Mouse (Mus musculus): ENCODE measurements at regions not wholly inside any gene's neighbourhood (a gene's known extent, or its start where the extent isn't known, plus 50 kb on each side); places are given as distances from the start of the nearest gene placed in this dataset.

- no peak for DNase-seq (ENCODE audit: low read depth, low spot score)
Measured at GRCm38 (mm10) chr17:4382716-4383115, 611.4 kb upstream of the Arid1b start.

- WGBS = 43% methylated on average over 4 of the region's 4 CpGs
- no peak for DNase-seq (ENCODE audit: low read depth, low spot score)
Measured at GRCm38 (mm10) chr17:4387616-4388015, 606.5 kb upstream of the Arid1b start.

- no peak for DNase-seq (ENCODE audit: low read depth, low spot score)
- WGBS = 82% methylated on average over 4 of the region's 4 CpGs
Measured at GRCm38 (mm10) chr17:4390012-4390411, 604.1 kb upstream of the Arid1b start.

DNA sequence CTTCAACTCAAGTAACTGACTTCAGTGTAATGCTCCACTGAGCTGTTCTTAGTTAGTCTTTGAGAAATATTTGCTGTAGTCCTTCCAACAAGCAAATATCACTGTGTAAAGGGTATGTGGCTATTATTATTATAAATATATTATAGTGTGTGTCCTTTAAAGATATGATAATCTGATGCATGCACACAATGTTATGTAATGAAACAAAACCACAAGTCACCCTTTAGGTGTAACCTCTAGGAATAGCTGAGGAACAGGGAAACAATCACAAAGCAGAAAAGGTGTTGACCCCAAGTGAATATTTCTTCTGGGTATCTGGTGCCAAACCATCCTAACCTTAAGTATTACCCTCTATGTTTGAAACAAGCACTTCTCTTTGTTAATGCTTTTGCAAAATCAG is 603.6 kb upstream of the Arid1b start:
- no peak for DNase-seq (ENCODE audit: low read depth, low spot score)

GRCm38 (mm10) chr17:4391210-4391609 is 602.9 kb upstream of the Arid1b start:
- DNase-seq (ENCODE audit: low read depth, low spot score) = no peak
- 33% methylated on average over 1 of the region's 1 CpGs for WGBS

GRCm38 (mm10) chr17:4396119-4396518 is 598.0 kb upstream of the Arid1b start:
- no peak for DNase-seq (ENCODE audit: low read depth, low spot score)
- WGBS = 83% methylated on average over 5 of the region's 5 CpGs

- DNase-seq (ENCODE audit: low read depth, low spot score) = no peak
- WGBS = 64% methylated on average over 5 of the region's 5 CpGs
Measured at GRCm38 (mm10) chr17:4417686-4418085, 576.4 kb upstream of the Arid1b start.

- WGBS = 59% methylated on average over 6 of the region's 6 CpGs
- DNase-seq (ENCODE audit: low read depth, low spot score) = no peak
Measured at GRCm38 (mm10) chr17:4424451-4425168, 569.5 kb upstream of the Arid1b start.

DNA sequence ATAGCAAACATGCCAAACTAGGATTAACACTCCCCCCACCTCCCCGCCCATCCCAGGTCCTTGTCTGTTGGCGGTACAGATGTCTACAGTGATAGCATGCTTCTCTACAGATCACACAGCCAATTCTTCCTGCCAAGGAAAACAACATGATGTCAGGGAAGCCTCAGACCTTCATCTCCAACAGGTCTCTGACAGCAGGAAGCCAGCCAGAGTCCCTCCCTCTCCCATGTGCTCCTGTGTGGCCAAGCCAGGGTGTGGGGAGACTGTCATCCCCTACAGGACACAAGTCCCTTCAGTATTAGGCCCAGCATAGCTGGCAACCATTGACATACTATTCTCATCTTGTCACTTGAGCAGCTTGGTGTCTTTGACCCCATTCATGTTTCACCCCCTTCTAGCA is 568.8 kb upstream of the Arid1b start:
- 82% methylated on average over 2 of the region's 2 CpGs for WGBS
- DNase-seq (ENCODE audit: low read depth, low spot score) = no peak

DNA sequence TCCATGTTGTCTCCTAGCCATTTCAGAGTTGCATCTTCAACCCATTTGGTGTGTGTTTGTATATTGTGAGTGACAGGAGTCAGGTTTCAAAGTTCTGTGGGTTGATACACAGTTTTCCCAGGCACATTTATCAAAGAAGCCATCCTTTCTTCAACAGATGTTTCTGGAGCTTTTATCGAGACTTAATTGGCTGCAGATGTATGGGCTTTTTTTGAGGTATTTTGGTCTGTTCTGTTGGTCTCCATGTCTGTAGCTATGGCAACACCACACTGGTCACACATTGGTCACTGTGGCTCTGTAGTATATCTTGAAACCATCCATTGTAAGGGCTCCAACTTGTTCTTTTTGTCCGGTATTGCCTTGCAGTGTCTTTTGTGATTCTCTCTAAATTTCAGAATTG is 565.1 kb upstream of the Arid1b start:
- 88% methylated on average over 2 of the region's 2 CpGs for WGBS
- no peak for DNase-seq (ENCODE audit: low read depth, low spot score)

GRCm38 (mm10) chr17:4445606-4446005 is 548.5 kb upstream of the Arid1b start:
- WGBS = 100% methylated on average over 1 of the region's 1 CpGs
- no peak for DNase-seq (ENCODE audit: low read depth, low spot score)

GRCm38 (mm10) chr17:4457491-4457890 is 536.6 kb upstream of the Arid1b start:
- no peak for DNase-seq (ENCODE audit: low read depth, low spot score)
- WGBS = 73% methylated on average over 1 of the region's 1 CpGs

GRCm38 (mm10) chr17:4461541-4461940 is 532.6 kb upstream of the Arid1b start:
- WGBS = 73% methylated on average over 2 of the region's 2 CpGs
- DNase-seq (ENCODE audit: low read depth, low spot score) = no peak

DNA sequence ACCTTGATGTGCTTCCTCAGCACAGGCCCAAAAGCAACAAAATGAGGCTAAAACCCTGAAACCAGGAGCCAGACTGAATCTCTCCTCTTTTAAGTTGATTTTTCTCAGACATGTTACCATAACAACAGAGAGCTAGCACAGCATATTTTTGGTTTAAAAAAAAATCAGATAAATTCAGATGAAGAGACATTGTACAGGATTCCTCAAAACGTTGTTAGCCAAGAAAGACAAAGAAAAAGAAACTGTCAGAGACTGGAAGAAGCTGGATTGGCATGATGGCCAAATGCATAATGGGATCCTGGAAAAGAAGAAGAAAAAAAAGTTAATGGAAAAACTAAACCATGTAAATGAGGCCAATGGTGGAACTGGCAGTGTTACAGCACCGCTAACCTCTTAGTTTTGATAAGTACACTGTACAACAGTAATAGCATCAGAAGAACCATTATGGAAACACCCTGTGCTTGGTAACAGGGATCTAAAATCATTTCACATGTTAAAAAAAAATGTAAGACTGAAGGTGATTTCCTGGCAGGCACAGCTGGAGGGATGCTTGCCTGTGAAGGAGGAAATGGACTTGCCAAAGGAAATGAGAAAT is 529.7 kb upstream of the Arid1b start:
- 63% methylated on average over 2 of the region's 2 CpGs for WGBS
- no peak for DNase-seq (ENCODE audit: low read depth, low spot score)

DNA sequence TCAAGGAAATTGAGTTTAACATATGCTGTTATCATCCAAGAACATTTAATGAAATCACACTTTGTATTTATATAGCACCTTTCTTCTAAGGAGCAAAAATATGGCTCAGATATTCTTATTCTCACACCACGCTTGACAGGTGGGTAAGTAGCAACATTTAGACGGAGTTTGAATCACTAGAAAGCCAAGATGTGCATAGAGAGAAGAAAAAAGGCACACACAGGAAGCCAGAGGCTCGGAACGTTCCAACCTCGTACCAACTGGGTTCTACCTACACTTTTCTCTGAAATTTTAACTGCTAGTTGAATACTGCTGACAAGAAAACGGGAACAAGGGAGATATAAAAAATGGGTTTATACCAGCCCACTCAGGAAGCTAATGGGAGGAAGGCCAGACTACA is 528.4 kb upstream of the Arid1b start:
- WGBS = 82% methylated on average over 6 of the region's 6 CpGs
- no peak for DNase-seq (ENCODE audit: low read depth, low spot score)

DNA sequence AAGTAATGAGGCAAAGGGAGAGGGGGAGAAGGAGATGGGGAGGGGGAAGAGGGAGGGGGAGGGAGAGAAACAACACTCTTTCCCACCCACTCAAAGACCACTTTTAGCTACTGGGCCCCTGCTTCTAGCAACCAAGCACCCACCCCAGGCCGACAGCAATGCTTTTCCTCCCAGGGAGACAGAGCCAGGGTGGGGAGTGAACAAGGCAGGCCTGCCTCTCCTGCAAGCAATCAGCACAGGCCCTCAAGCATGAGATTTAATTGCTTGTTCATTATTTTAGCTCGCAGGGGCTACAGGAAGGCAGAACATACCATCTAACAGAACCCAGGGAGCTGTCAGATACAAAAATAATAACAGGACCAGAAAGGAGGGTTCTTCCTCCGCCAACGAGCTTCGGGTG is 521.7 kb upstream of the Arid1b start:
- WGBS = 79% methylated on average over 5 of the region's 5 CpGs
- DNase-seq (ENCODE audit: low read depth, low spot score) = no peak

DNA sequence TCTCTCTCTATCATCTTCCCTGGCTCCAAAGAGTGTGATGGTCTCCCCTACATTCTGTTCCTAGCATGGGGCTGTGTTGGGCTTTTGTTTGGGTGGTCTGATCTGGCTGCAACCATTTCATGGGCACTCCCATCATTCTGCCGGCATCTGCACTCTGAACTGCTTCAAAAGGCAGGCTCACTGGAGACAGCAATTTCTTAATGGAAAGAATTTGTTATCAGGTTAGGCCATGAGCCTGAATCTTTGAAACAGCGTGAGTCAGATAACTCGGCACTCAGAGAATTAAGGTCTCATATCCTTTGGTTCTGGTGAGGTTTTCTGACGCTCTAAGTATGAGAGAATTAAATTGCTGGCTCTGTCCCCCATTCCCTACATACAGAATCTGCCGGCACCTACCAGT is 519.8 kb upstream of the Arid1b start:
- 91% methylated on average over 5 of the region's 5 CpGs for WGBS
- no peak for DNase-seq (ENCODE audit: low read depth, low spot score)

DNA sequence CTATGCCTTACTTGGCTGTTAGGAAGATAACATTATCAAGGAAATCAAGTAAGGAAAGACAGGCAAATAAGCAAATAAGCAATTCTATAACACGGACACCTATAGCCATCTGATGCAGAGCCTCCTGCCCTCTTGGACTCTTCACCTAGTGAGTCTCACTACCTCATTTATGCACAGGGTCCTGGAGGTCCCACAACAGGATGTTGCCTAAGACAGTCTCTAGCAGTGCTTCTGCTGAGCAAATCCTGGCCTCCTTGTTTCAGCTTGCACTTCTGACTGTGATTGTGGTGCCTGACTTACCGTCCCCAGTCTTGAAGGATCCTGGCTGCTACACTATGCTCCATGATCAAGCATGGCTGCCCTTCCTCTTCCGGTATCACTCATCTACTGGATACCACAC is 518.5 kb upstream of the Arid1b start:
- DNase-seq (ENCODE audit: low read depth, low spot score) = no peak
- 85% methylated on average over 3 of the region's 3 CpGs for WGBS

- DNase-seq (ENCODE audit: low read depth, low spot score) = no peak
- WGBS = 87% methylated on average over 2 of the region's 2 CpGs
Measured at GRCm38 (mm10) chr17:4494392-4494791, 499.7 kb upstream of the Arid1b start.

GRCm38 (mm10) chr17:4500504-4500903 is 493.6 kb upstream of the Arid1b start:
- no peak for DNase-seq (ENCODE audit: low read depth, low spot score)
- WGBS = 85% methylated on average over 5 of the region's 5 CpGs

- no peak for DNase-seq (ENCODE audit: low read depth, low spot score)
- 82% methylated on average over 1 of the region's 1 CpGs for WGBS
Measured at GRCm38 (mm10) chr17:4501029-4501428, 493.1 kb upstream of the Arid1b start.

GRCm38 (mm10) chr17:4504951-4505350 is 489.2 kb upstream of the Arid1b start:
- no peak for DNase-seq (ENCODE audit: low read depth, low spot score)
- 64% methylated on average over 6 of the region's 6 CpGs for WGBS

Data from large intestine, adult 2 months (tissue).